Mouse (Mus musculus) CH12.LX (cell line): ENCODE results near the gene Col9a3. TPM values are rescaled to one million over a fixed set of nuclear protein-coding genes. Genes with fewer than 3 reads are reported as not detected.

Experiments used
- DNase-seq: peaks from one replicate; pipeline ENCODE4 v3.0.0-alpha.2; 2013; ENCODE audit errors: extremely low read depth
- H3K27ac ChIP-seq: 2 replicates; pipeline ENCODE4 v1.5.1; 2012; ENCODE audit warnings: low read depth, mild to moderate bottlenecking, control low read depth, moderate library complexity; ENCODE audit not compliant: insufficient read depth
- H3K27me3 ChIP-seq: replicated peaks from 2 replicates; pipeline ENCODE3; 2012; ENCODE audit warnings: inconsistent platforms
- H3K36me3 ChIP-seq, 2 experiments: replicated peaks in 1 of 2; 2 replicates each; pipeline versions ENCODE3 to v1.6.1; 2012; ENCODE audit warnings: inconsistent platforms in 1 of 2, low read length in 1 of 2, mild to moderate bottlenecking in 1 of 2, mixed read lengths in 1 of 2, moderate library complexity in 1 of 2; ENCODE audit not compliant: control insufficient read depth in 1 of 2, insufficient read depth in 1 of 2
- H3K4me1 ChIP-seq, 2 experiments: 2 replicates each; pipeline ENCODE4 v1.6.1; 2012; ENCODE audit warnings: inconsistent platforms in 1 of 2, moderate library complexity in 1 of 2; ENCODE audit not compliant: insufficient read depth in 2 of 2, control insufficient read depth in 1 of 2
- H3K4me2 ChIP-seq: 2 replicates; pipeline ENCODE4 v1.6.1; 2012; ENCODE audit warnings: low read depth, mild to moderate bottlenecking, control low read depth; ENCODE audit not compliant: poor library complexity, insufficient read depth, severe bottlenecking
- H3K4me3 ChIP-seq, 3 experiments: fragments of 150-350 bp in 1 of 3; sonication (generic) in 1 of 3; replicated peaks in 1 of 3; 2 replicates each; pipeline versions ENCODE3 to v1.5.1; 2011 to 2012; ENCODE audit warnings: low read depth in 2 of 3, low read length in 2 of 3, mild to moderate bottlenecking in 2 of 3, moderate library complexity in 2 of 3, control low read depth in 1 of 3, improper control_type of control experiment in 1 of 3, inconsistent platforms in 1 of 3, mixed read lengths in 1 of 3; ENCODE audit not compliant: poor library complexity in 1 of 3
- H3K79me2 ChIP-seq: replicated peaks from 2 replicates; pipeline ENCODE4 v1.6.1; 2012; ENCODE audit warnings: mild to moderate bottlenecking, moderate library complexity; ENCODE audit not compliant: control insufficient read depth, poor library complexity, insufficient read depth, severe bottlenecking; ENCODE audit errors: extremely low read depth
- H3K9ac ChIP-seq: 2 replicates; pipeline ENCODE4 v1.6.1; 2012; ENCODE audit warnings: low read depth, mild to moderate bottlenecking, control low read depth, moderate library complexity; ENCODE audit not compliant: insufficient read depth
- H3K9me3 ChIP-seq: replicated peaks from 2 replicates; pipeline ENCODE3; 2012; ENCODE audit warnings: low read length, inconsistent platforms, mixed read lengths
- CTCF ChIP-seq, 2 experiments: IDR thresholded peaks in 1 of 2; conservative IDR thresholded peaks in 1 of 2; 2 replicates each; pipeline ENCODE4 v1.5.1; 2011 to 2012; ENCODE audit warnings: low read depth in 2 of 2, low read length in 2 of 2, improper control_type of control experiment in 1 of 2, inconsistent platforms in 1 of 2, mild to moderate bottlenecking in 1 of 2, moderate library complexity in 1 of 2
- MAFK ChIP-seq: IDR thresholded peaks from 2 replicates; pipeline ENCODE4 v1.6.1; 2011; ENCODE audit warnings: low read length, improper control_type of control experiment; ENCODE audit not compliant: insufficient replicate concordance
- MAX ChIP-seq: IDR thresholded peaks from 2 replicates; pipeline ENCODE4 v1.6.1; 2011; ENCODE audit warnings: low read length, improper control_type of control experiment
- MXI1 ChIP-seq: IDR thresholded peaks from 2 replicates; pipeline ENCODE4 v1.6.1; 2011; ENCODE audit warnings: mild to moderate bottlenecking, low read depth, low read length, improper control_type of control experiment
- MYC ChIP-seq: IDR thresholded peaks from 2 replicates; pipeline ENCODE4 v1.6.1; 2011; ENCODE audit warnings: low read depth, mild to moderate bottlenecking, improper control_type of control experiment, low read length
- PAX5 ChIP-seq: IDR thresholded peaks from 2 replicates; pipeline ENCODE4 v1.6.1; 2012; ENCODE audit warnings: low read length, inconsistent platforms, mixed read lengths
- RAD21 ChIP-seq: IDR thresholded peaks from 2 replicates; pipeline ENCODE4 v1.6.1; 2011; ENCODE audit warnings: low read depth, mild to moderate bottlenecking, low read length, improper control_type of control experiment, moderate library complexity
- SIN3A ChIP-seq: IDR thresholded peaks from 2 replicates; pipeline ENCODE4 v1.6.1; 2012; ENCODE audit warnings: low read length, improper control_type of control experiment, inconsistent platforms
- SMC3 ChIP-seq: IDR thresholded peaks from 2 replicates; pipeline ENCODE4 v1.6.1; 2011; ENCODE audit warnings: low read depth, low read length, improper control_type of control experiment
- USF1 ChIP-seq: IDR thresholded peaks from 2 replicates; pipeline ENCODE4 v1.6.1; 2014; ENCODE audit warnings: low read depth, mild to moderate bottlenecking, inconsistent platforms, low read length, improper control_type of control experiment
- USF2 ChIP-seq: conservative IDR thresholded peaks from 2 replicates; pipeline ENCODE4 v1.6.1; 2011; ENCODE audit warnings: low read depth, low read length, improper control_type of control experiment
- ZMIZ1 ChIP-seq: IDR thresholded peaks from 2 replicates; pipeline ENCODE4 v1.6.1; 2012; ENCODE audit warnings: low read depth, mild to moderate bottlenecking, inconsistent platforms, low read length, improper control_type of control experiment
- dilution Hi-C: fragments of 300-500 bp; cut with MboI; formaldehyde crosslinking; loops from 2 replicates; pipeline ENCODE4 v1.14.3; 2020; ENCODE audit warnings: low sequenced_read_pairs; ENCODE audit not compliant: extremely low pct_unique_long_range_greater_than_20kb, extremely low pct_ligation_motif_present
- in situ Hi-C: fragments of 300-500 bp; cut with MboI; formaldehyde crosslinking; loops from 3 replicates; pipeline ENCODE4 v1.14.3; 2019; ENCODE audit warnings: low sequenced_read_pairs, low pct_ligation_motif_present, low pct_unique_long_range_greater_than_20kb, mixed read lengths
- polyA plus RNA-seq: library from polyadenylated mRNA; unstranded; fragments of >175 nt; gene quantifications from 2 replicates; pipeline ENCODE4 v1.2.1, GENCODE M21; 2012; ENCODE audit warnings: low read depth; ENCODE audit not compliant: insufficient read length
- total RNA-seq, 2 experiments: library from RNA; depleted of rRNA; stranded (reverse); fragments of 300-350 nt in 1 of 2; fragments of >200 nt in 1 of 2; gene quantifications; 2 replicates each; pipeline ENCODE4 v1.2.3; 2012 to 2014

Gene Col9a3
- total and polyA plus RNA-seq, 3 experiments, result 0.56 to 1.9 (median 0.87) TPM

GRCm38 (mm10) chr2:180657394-180658013, 59.9 kb downstream of the Col9a3 start:
- in situ Hi-C loops (no loop called here), dilution Hi-C loops (no loop called here)
- H3K36me3 ChIP-seq, result peaks cover 23 to 40% of the 10 kb centered on the region in 2 experiments
- H3K27me3 ChIP-seq, result no peaks in the 10 kb centered on the region
- no peaks in the 10 kb centered on the region for H3K79me2 ChIP-seq
- peaks cover 0 to 3% of the 10 kb centered on the region in 2 experiments; a peak in 1 of 4 replicates for H3K4me1 ChIP-seq
- peak; percentile 82 for DNase-seq
- H3K4me3 ChIP-seq, result no peak overlapping the region
- no peak overlapping the region for H3K4me2 ChIP-seq
- H3K9ac ChIP-seq, result no peak overlapping the region
- H3K27ac ChIP-seq, result no peak overlapping the region
- no peaks in the 10 kb centered on the region for H3K9me3 ChIP-seq
- TF ChIP-seq MYC, result peak; percentile 92
- no peak for TF ChIP-seq MAFK
- peak; percentile 56 for TF ChIP-seq RAD21
- TF ChIP-seq SMC3, result peak; percentile 66
- TF ChIP-seq MXI1, result no peak
- TF ChIP-seq USF1, result no peak
- no peak for TF ChIP-seq SIN3A
- TF ChIP-seq MAX, result peak; percentile 77
- TF ChIP-seq ZMIZ1, result no peak
- peak; percentile 84 to 85 for TF ChIP-seq CTCF (conservative IDR thresholded peaks at IDR 0.05 in 1 of 2, IDR thresholded peaks at IDR 0.05 in 1 of 2; ENCODE audit: low read depth in 2 of 2, low read length in 2 of 2)
- TF ChIP-seq, all 38 proteins: peak for 5

- no peak for TF ChIP-seq PAX5
- no peak for TF ChIP-seq USF2
- no peak for TF ChIP-seq ZMIZ1
- Histone ChIP-seq H3K79me2 (no peaks in the 10 kb centered on the region), H3K4me3 (no peak overlapping the region), H3K4me1 (peaks cover 0 to 3% of the 10 kb centered on the region in 2 experiments; a peak in 1 of 4 replicates), H3K27me3 (no peaks in the 10 kb centered on the region), H3K9me3 (no peaks in the 10 kb centered on the region), H3K9ac (no peak overlapping the region), H3K4me2 (no peak overlapping the region), H3K27ac (no peak overlapping the region), H3K36me3 (peaks cover 23 to 44% of the 10 kb centered on the region in 2 experiments)
- dilution Hi-C loops, result no loop called here
- DNase-seq, result no peak
- in situ Hi-C loops, result no loop called here
Observed at GRCm38 (mm10) chr2:180658381-180658780, 60.8 kb downstream of the Col9a3 start.
